Mouse (Mus musculus) E14TG2a.4 (cell line): ENCODE data around the gene Klhl21.

Experiments
- CTCF ChIP-seq: conservative IDR thresholded peaks from 2 replicates; pipeline ENCODE4 v1.5.1; 2014; ENCODE audit warnings: low read length
- NANOG ChIP-seq: IDR thresholded peaks from 2 replicates; pipeline ENCODE4 v1.6.1; 2014; ENCODE audit warnings: borderline replicate concordance, low read length, mixed read lengths
- POU5F1 ChIP-seq: IDR thresholded peaks from 2 replicates; pipeline ENCODE4 v1.6.1; 2014; ENCODE audit warnings: low read length, borderline replicate concordance

GRCm38 (mm10) chr4:152062390-152063110 is 53.9 kb downstream of the Klhl21 start:
- TF ChIP-seq CTCF (no peak), NANOG (no peak), POU5F1 (no peak)
